Mouse (Mus musculus): ENCODE data around the gene Rreb1. TPM values are rescaled to one million over a fixed set of nuclear protein-coding genes. Genes with fewer than 3 reads are reported as not detected.

The Rreb1 gene
- polyA plus RNA-seq, 1 experiment from 2014 or later: 13.5 TPM

GRCm38 (mm10) chr13:37799413-37799812 lies 21.2 kb downstream of the Rreb1 start:
- WGBS: 83% methylated on average over 9 of the region's 9 CpGs
- Histone ChIP-seq H3K4me3 (ENCODE audit: low read length) (no peak overlapping the region), H3K9ac (replicated peaks; ENCODE audit: low read length) (no peak overlapping the region), H3K27ac (ENCODE audit: low read length) (no peak overlapping the region), H3K4me1 (ENCODE audit: insufficient read depth, low read length) (no peaks in the 10 kb centered on the region), H3K27me3 (ENCODE audit: insufficient read depth, low read length) (no peaks in the 10 kb centered on the region), H3K36me3 (ENCODE audit: insufficient read depth, low read length) (no peaks in the 10 kb centered on the region), H3K4me2 (replicated peaks; ENCODE audit: low read depth, low read length) (no peak overlapping the region), H3K9me3 (ENCODE audit: low read length) (no peaks in the 10 kb centered on the region)
- no peak for ATAC-seq (ENCODE audit: low FRiP score, low TSS enrichment)

- H3K4me3 ChIP-seq (ENCODE audit: low read length): no peak overlapping the region
- WGBS: 68% methylated on average over 11 of the region's 11 CpGs
- no peak overlapping the region for H3K27ac ChIP-seq (ENCODE audit: low read length)
- H3K9me3 ChIP-seq (ENCODE audit: low read length): no peaks in the 10 kb centered on the region
- no peak overlapping the region for H3K4me2 ChIP-seq (replicated peaks; ENCODE audit: low read depth, low read length)
- no peak for ATAC-seq (ENCODE audit: low FRiP score, low TSS enrichment)
- H3K4me1 ChIP-seq (ENCODE audit: insufficient read depth, low read length): no peaks in the 10 kb centered on the region
- H3K27me3 ChIP-seq (ENCODE audit: insufficient read depth, low read length): no peaks in the 10 kb centered on the region
- H3K36me3 ChIP-seq (ENCODE audit: insufficient read depth, low read length): no peaks in the 10 kb centered on the region
- H3K9ac ChIP-seq (replicated peaks; ENCODE audit: low read length): no peak overlapping the region
Measured at GRCm38 (mm10) chr13:37801101-37802075, 23.2 kb downstream of the Rreb1 start.

DNA sequence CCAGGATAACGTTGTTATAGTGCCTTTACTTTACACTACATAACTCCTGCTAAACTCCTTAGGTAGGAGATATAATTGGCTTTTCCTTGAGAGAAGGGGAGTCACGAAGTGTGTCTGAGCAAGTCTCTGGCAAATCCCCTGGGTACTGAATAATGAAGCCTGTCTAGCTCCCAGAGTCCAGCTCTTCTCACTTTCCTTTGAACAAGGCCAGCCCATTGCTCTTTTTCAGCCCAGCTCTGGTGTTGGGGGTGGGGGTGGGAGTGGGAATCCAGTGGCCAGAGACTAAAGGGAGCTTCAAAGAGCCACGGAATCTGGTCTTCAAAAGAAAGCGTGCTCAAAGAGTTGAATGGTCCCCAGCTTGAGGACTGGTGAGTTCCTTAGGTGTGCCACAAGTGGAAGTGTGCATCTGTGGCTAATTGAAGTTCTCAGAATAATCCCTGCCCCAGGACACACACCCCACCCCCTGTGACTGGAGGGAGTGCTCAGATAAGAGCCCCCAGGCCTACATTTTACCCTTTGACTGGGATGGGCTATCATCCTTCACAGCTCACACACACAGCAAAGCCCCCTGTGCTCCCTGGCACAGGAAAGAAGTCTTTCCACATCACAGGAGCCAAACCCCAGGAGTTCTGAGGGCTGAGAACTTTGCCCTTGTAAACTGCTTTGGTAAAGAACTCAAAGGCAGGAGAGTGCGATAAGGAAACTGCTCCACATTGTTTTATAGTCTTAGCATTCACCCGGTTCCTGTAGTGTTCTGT lies 24.2 kb downstream of the Rreb1 start:
- H3K4me1 ChIP-seq (ENCODE audit: insufficient read depth, low read length): no peaks in the 10 kb centered on the region
- no peak for ATAC-seq (ENCODE audit: low FRiP score, low TSS enrichment)
- H3K4me3 ChIP-seq (ENCODE audit: low read length): no peak overlapping the region
- no peak overlapping the region for H3K9ac ChIP-seq (replicated peaks; ENCODE audit: low read length)
- no peak overlapping the region for H3K4me2 ChIP-seq (replicated peaks; ENCODE audit: low read depth, low read length)
- no peaks in the 10 kb centered on the region for H3K36me3 ChIP-seq (ENCODE audit: insufficient read depth, low read length)
- no peaks in the 10 kb centered on the region for H3K27me3 ChIP-seq (ENCODE audit: insufficient read depth, low read length)
- WGBS: 27% methylated on average over 6 of the region's 6 CpGs
- H3K27ac ChIP-seq (ENCODE audit: low read length): no peak overlapping the region
- H3K9me3 ChIP-seq (ENCODE audit: low read length): no peaks in the 10 kb centered on the region

- H3K9me3 ChIP-seq (ENCODE audit: low read length): no peaks in the 10 kb centered on the region
- H3K27me3 ChIP-seq (ENCODE audit: insufficient read depth, low read length): no peaks in the 10 kb centered on the region
- no peak overlapping the region for H3K9ac ChIP-seq (replicated peaks; ENCODE audit: low read length)
- no peak overlapping the region for H3K27ac ChIP-seq (ENCODE audit: low read length)
- no peaks in the 10 kb centered on the region for H3K36me3 ChIP-seq (ENCODE audit: insufficient read depth, low read length)
- WGBS: 88% methylated on average over 5 of the region's 5 CpGs
- H3K4me1 ChIP-seq (ENCODE audit: insufficient read depth, low read length): no peaks in the 10 kb centered on the region
- ATAC-seq (ENCODE audit: low FRiP score, low TSS enrichment): no peak
- no peak overlapping the region for H3K4me3 ChIP-seq (ENCODE audit: low read length)
- no peak overlapping the region for H3K4me2 ChIP-seq (replicated peaks; ENCODE audit: low read depth, low read length)
Measured at GRCm38 (mm10) chr13:37803244-37803643, 25.0 kb downstream of the Rreb1 start.

DNA sequence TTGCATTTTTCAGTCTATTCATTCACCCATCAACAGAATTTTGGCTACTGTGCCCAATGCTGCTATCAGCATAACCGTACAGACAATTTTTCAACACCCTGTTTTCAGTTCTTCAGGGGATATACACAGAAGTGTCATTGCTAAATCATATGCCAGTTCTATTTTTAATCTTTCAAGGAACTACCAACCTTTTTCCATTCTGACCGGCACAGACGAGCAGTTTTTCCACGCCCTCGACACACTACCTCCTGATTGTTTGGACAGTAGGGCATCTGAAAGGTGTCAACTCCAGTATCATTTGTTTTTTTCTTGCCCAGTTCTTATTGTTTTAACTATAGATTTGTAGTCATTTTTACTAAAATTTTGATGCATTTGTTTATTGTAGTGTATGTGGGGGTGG lies 25.8 kb downstream of the Rreb1 start:
- Histone ChIP-seq H3K27me3 (ENCODE audit: insufficient read depth, low read length) (no peaks in the 10 kb centered on the region), H3K4me3 (ENCODE audit: low read length) (no peak overlapping the region), H3K4me1 (ENCODE audit: insufficient read depth, low read length) (no peaks in the 10 kb centered on the region), H3K27ac (ENCODE audit: low read length) (no peak overlapping the region), H3K36me3 (ENCODE audit: insufficient read depth, low read length) (no peaks in the 10 kb centered on the region), H3K9me3 (ENCODE audit: low read length) (no peaks in the 10 kb centered on the region), H3K9ac (replicated peaks; ENCODE audit: low read length) (no peak overlapping the region), H3K4me2 (replicated peaks; ENCODE audit: low read depth, low read length) (no peak overlapping the region)
- no peak for ATAC-seq (ENCODE audit: low FRiP score, low TSS enrichment)
- WGBS: 77% methylated on average over 5 of the region's 5 CpGs

GRCm38 (mm10) chr13:37815001-37815400 lies 36.8 kb downstream of the Rreb1 start:
- no peaks in the 10 kb centered on the region for H3K36me3 ChIP-seq (ENCODE audit: insufficient read depth, low read length)
- no peaks in the 10 kb centered on the region for H3K9me3 ChIP-seq (ENCODE audit: low read length)
- no peak overlapping the region for H3K4me3 ChIP-seq (ENCODE audit: low read length)
- H3K4me2 ChIP-seq (replicated peaks; ENCODE audit: low read depth, low read length): no peak overlapping the region
- ATAC-seq (ENCODE audit: low FRiP score, low TSS enrichment): no peak
- H3K9ac ChIP-seq (replicated peaks; ENCODE audit: low read length): no peak overlapping the region
- H3K27ac ChIP-seq (ENCODE audit: low read length): no peak overlapping the region
- 72% methylated on average over 9 of the region's 9 CpGs for WGBS
- no peaks in the 10 kb centered on the region for H3K27me3 ChIP-seq (ENCODE audit: insufficient read depth, low read length)
- no peaks in the 10 kb centered on the region for H3K4me1 ChIP-seq (ENCODE audit: insufficient read depth, low read length)

GRCm38 (mm10) chr13:37816736-37817135 lies 38.5 kb downstream of the Rreb1 start:
- no peak overlapping the region for H3K4me3 ChIP-seq (ENCODE audit: low read length)
- no peak for ATAC-seq (ENCODE audit: low FRiP score, low TSS enrichment)
- H3K9ac ChIP-seq (replicated peaks; ENCODE audit: low read length): no peak overlapping the region
- no peaks in the 10 kb centered on the region for H3K9me3 ChIP-seq (ENCODE audit: low read length)
- H3K4me2 ChIP-seq (replicated peaks; ENCODE audit: low read depth, low read length): no peak overlapping the region
- no peaks in the 10 kb centered on the region for H3K27me3 ChIP-seq (ENCODE audit: insufficient read depth, low read length)
- H3K27ac ChIP-seq (ENCODE audit: low read length): no peak overlapping the region
- no peaks in the 10 kb centered on the region for H3K4me1 ChIP-seq (ENCODE audit: insufficient read depth, low read length)
- no peaks in the 10 kb centered on the region for H3K36me3 ChIP-seq (ENCODE audit: insufficient read depth, low read length)
- 86% methylated on average over 5 of the region's 5 CpGs for WGBS

DNA sequence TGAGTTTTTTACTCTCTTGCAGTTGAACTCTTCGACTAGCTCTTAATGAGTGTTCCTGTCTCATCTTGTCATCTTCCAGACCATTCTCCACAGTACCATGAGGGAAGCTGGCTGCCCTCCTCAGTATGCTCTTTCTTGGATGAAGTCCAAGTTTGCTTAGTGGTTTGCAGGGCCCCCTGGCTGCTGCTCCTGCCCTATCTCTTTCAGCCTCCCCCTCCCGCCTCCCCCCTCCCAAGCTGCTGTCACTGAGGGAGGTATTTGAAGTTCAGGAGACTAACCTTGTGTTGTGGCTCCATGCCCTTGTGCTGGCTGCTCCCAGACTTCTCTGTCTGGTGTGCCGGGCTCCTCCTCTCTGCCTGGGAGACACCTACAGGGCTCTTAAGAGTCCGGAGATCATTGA lies 43.2 kb downstream of the Rreb1 start:
- H3K27me3 ChIP-seq (ENCODE audit: insufficient read depth, low read length): no peaks in the 10 kb centered on the region
- H3K36me3 ChIP-seq (ENCODE audit: insufficient read depth, low read length): no peaks in the 10 kb centered on the region
- 23% methylated on average over 4 of the region's 4 CpGs for WGBS
- H3K27ac ChIP-seq (ENCODE audit: low read length): no peak overlapping the region
- no peak overlapping the region for H3K4me2 ChIP-seq (replicated peaks; ENCODE audit: low read depth, low read length)
- H3K9ac ChIP-seq (replicated peaks; ENCODE audit: low read length): no peak overlapping the region
- no peaks in the 10 kb centered on the region for H3K9me3 ChIP-seq (ENCODE audit: low read length)
- no peak overlapping the region for H3K4me3 ChIP-seq (ENCODE audit: low read length)
- peaks cover 6% of the 10 kb centered on the region; the same call in 1 of the 2 replicates for H3K4me1 ChIP-seq (ENCODE audit: insufficient read depth, low read length)
- no peak for ATAC-seq (ENCODE audit: low FRiP score, low TSS enrichment)

DNA sequence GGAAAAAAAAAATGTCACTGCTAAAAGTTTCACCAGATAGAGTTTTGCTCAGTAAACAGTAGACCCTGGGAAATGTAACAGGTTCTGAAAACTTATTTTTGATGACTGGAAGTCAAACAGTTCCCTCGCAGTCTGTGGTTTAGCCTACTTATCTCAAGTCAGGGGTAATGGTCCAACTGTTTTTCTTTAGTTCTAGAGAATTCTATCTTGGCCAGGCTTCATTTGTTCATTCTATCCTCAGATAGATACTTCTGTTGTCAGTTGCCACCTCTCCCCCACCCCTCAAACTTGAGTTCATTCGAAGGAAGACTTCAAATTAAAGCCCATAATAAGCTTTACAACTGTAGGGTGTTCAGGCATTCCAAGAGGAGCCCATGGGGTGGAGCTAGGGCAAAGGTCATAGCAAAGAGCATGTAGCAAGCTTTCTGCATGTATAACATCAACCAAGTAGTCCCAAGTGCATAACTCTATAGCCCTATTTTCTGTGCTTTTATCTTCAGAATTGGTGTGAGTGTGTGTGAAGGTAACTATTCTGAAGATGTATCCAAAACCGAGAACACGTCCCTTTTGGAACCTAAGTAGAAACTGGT lies 46.2 kb downstream of the Rreb1 start:
- Histone ChIP-seq H3K4me2 (replicated peaks; ENCODE audit: low read depth, low read length) (no peak overlapping the region), H3K4me3 (ENCODE audit: low read length) (no peak overlapping the region), H3K36me3 (ENCODE audit: insufficient read depth, low read length) (no peaks in the 10 kb centered on the region), H3K9me3 (ENCODE audit: low read length) (no peaks in the 10 kb centered on the region), H3K4me1 (ENCODE audit: insufficient read depth, low read length) (peaks cover 21% of the 10 kb centered on the region), H3K9ac (replicated peaks; ENCODE audit: low read length) (no peak overlapping the region), H3K27me3 (ENCODE audit: insufficient read depth, low read length) (no peaks in the 10 kb centered on the region), H3K27ac (ENCODE audit: low read length) (no peak overlapping the region)
- WGBS: 39% methylated on average over 4 of the region's 4 CpGs
- ATAC-seq (ENCODE audit: low FRiP score, low TSS enrichment): no peak

Data from kidney, embryonic 16.5 days (tissue).